Mouse (Mus musculus) MEL (cell line): ENCODE data around the gene Pafah1b1.

Experiments
- BHLHE40 ChIP-seq: IDR thresholded peaks from 2 replicates; pipeline ENCODE4 v1.6.1; 2012; ENCODE audit warnings: low read depth, mild to moderate bottlenecking, inconsistent platforms, low read length, improper control_type of control experiment, borderline replicate concordance
- CTCF ChIP-seq, 3 experiments: IDR thresholded peaks in 2 of 3; conservative IDR thresholded peaks in 1 of 3; 2 replicates each; pipeline ENCODE4 v1.5.1; 2011 to 2012; ENCODE audit warnings: low read length in 3 of 3, low read depth in 2 of 3, mild to moderate bottlenecking in 2 of 3, improper control_type of control experiment in 1 of 3, inconsistent platforms in 1 of 3, mixed read lengths in 1 of 3, moderate library complexity in 1 of 3; ENCODE audit not compliant: control insufficient read depth in 1 of 3, insufficient read depth in 1 of 3, poor library complexity in 1 of 3, severe bottlenecking in 1 of 3
- EP300 ChIP-seq, 2 experiments: IDR thresholded peaks; 2 replicates each; pipeline ENCODE4 v1.6.1; 2011; ENCODE audit warnings: improper control_type of control experiment in 2 of 2, low read length in 2 of 2, low read depth in 1 of 2, mild to moderate bottlenecking in 1 of 2
- MEF2A ChIP-seq: IDR thresholded peaks from 2 replicates; pipeline ENCODE4 v1.6.1; 2014; ENCODE audit warnings: low read depth, mild to moderate bottlenecking, inconsistent platforms, low read length, improper control_type of control experiment; ENCODE audit not compliant: poor library complexity, insufficient replicate concordance, severe bottlenecking; ENCODE audit errors: extremely low read depth
- POLR2A ChIP-seq, 2 experiments: IDR thresholded peaks; 2 replicates each; pipeline ENCODE4 v1.6.1; 2011 to 2012; ENCODE audit warnings: low read length in 2 of 2, mild to moderate bottlenecking in 2 of 2, control low read depth in 1 of 2, improper control_type of control experiment in 1 of 2, low read depth in 1 of 2, moderate library complexity in 1 of 2; ENCODE audit not compliant: control insufficient read depth in 1 of 2, insufficient read depth in 1 of 2, poor library complexity in 1 of 2

- TF ChIP-seq CTCF (IDR thresholded peaks at IDR 0.05 in 2 of 3, conservative IDR thresholded peaks at IDR 0.05 in 1 of 3; ENCODE audit: control insufficient read depth in 1 of 3, insufficient read depth in 1 of 3, low read depth in 2 of 3, low read length in 3 of 3, poor library complexity in 1 of 3, severe bottlenecking in 1 of 3) (no peak), MEF2A (no peak), POLR2A (IDR thresholded peaks at IDR 0.05; ENCODE audit: control insufficient read depth in 1 of 2, insufficient read depth in 1 of 2, low read depth in 1 of 2, low read length in 2 of 2, poor library complexity in 1 of 2) (no peak), BHLHE40 (no peak), EP300 (IDR thresholded peaks at IDR 0.05; ENCODE audit: low read depth in 1 of 2, low read length in 2 of 2) (no peak)
These were observed 84.8 kb downstream of the Pafah1b1 start for GRCm38 (mm10) chr11:74639628-74640027.
